Mouse (Mus musculus) neural tube, embryonic 12.5 days (tissue): ENCODE data around the gene A26c2. TPM values are rescaled to one million over a fixed set of nuclear protein-coding genes. Genes with fewer than 3 reads are reported as not detected.

ENCODE experiments used
- ATAC-seq: fragments of 200-750 bp; cut with Nextera tagmentation; 2 replicates; pipeline ENCODE4 v1.8.0; 2017; ENCODE audit warnings: low read depth, mild to moderate bottlenecking, moderate TSS enrichment, moderate library complexity; ENCODE audit not compliant: low FRiP score
- H3K27ac ChIP-seq: fragments of 300-500 bp; sonication (generic); 2 replicates; pipeline ENCODE4 v1.5.1; 2016
- H3K27me3 ChIP-seq: fragments of 300-500 bp; sonication (generic); replicated peaks from 2 replicates; pipeline ENCODE4 v1.6.1; 2016; ENCODE audit warnings: mild to moderate bottlenecking
- H3K36me3 ChIP-seq: fragments of 300-500 bp; sonication (generic); 2 replicates; pipeline ENCODE4 v1.6.1; 2016; ENCODE audit warnings: mild to moderate bottlenecking
- H3K4me1 ChIP-seq: fragments of 300-500 bp; sonication (generic); 2 replicates; pipeline ENCODE4 v1.6.1; 2016
- H3K4me2 ChIP-seq: fragments of 300-500 bp; sonication (generic); replicated peaks from 2 replicates; pipeline ENCODE4 v1.6.1; 2016; ENCODE audit warnings: mild to moderate bottlenecking
- H3K4me3 ChIP-seq: fragments of 300-500 bp; sonication (generic); 2 replicates; pipeline ENCODE4 v1.5.1; 2016
- H3K9ac ChIP-seq: fragments of 300-500 bp; sonication (generic); 2 replicates; pipeline ENCODE4 v1.6.1; 2016; ENCODE audit warnings: mild to moderate bottlenecking
- H3K9me3 ChIP-seq: fragments of 300-500 bp; sonication (generic); 2 replicates; pipeline ENCODE4 v1.6.1; 2016; ENCODE audit warnings: mild to moderate bottlenecking
- WGBS: fragments of 180-500 bp; shearing (Covaris S2); methylation state at CpG from one replicate; pipeline ENCODE4 v1.1.7; 2016; 5-methylcytosine and 5-hydroxymethylcytosine counted together
- polyA plus RNA-seq: library from polyadenylated mRNA; unstranded; fragments of >200 nt; fragmentation: Nextera tagmentation; extraction: Ambion mirVana; gene quantifications from 2 replicates; pipeline ENCODE4 v1.2.1, GENCODE M21; 2016

A26c2 gene
- polyA plus RNA-seq: not detected in 2 replicates

GRCm38 (mm10) chr7:62823573-62823972 is at the start of gene A26c2:
A26c2 (minus strand) TSS chr7:62823673.
- ATAC-seq: no peak
- WGBS: 81% methylated on average over 7 of the region's 7 CpGs

GRCm38 (mm10) chr7:62851471-62851870 is 28.0 kb upstream of the A26c2 start:
- H3K4me3 ChIP-seq: no peak overlapping the region
- no peak overlapping the region for H3K4me2 ChIP-seq
- H3K9ac ChIP-seq: no peak overlapping the region
- H3K36me3 ChIP-seq: no peaks in the 10 kb centered on the region
- no peak overlapping the region for H3K27ac ChIP-seq
- H3K4me1 ChIP-seq: no peaks in the 10 kb centered on the region
- no peak for ATAC-seq
- no peaks in the 10 kb centered on the region; the same call in 1 of the 2 replicates for H3K9me3 ChIP-seq
- no peaks in the 10 kb centered on the region for H3K27me3 ChIP-seq

More at GRCm38 (mm10) chr7:62823573-62823972, at the start of gene A26c2:
- no peak within 1 kb of the TSS for H3K27ac ChIP-seq
- no peaks in the 10 kb centered on the region for H3K36me3 ChIP-seq
- no peaks in the 10 kb centered on the region for H3K27me3 ChIP-seq
- H3K4me1 ChIP-seq: no peaks in the 10 kb centered on the region
- H3K4me3 ChIP-seq: no peak within 1 kb of the TSS
- H3K4me2 ChIP-seq: no peak within 1 kb of the TSS
- H3K9me3 ChIP-seq: 0 out of 2 replicates have a peak, but pooled peaks cover 4% of the 10 kb centered on the region
- H3K9ac ChIP-seq: no peak within 1 kb of the TSS
